Mouse (Mus musculus): ENCODE measurements around the gene Ppard. TPM values are rescaled to one million over a fixed set of nuclear protein-coding genes. Genes with fewer than 3 reads are reported as not detected.

The Ppard gene
- total RNA-seq, 4 experiments from 2014 or later, result 24.5 to 27.5 (median 26.7) TPM

GRCm38 (mm10) chr17:28223561-28224391, 8.7 kb upstream of the Ppard start:
- peak; percentile 78 to 82 for DNase-seq (ENCODE audit: low spot score in 2 of 2)

- DNase-seq (ENCODE audit: low spot score in 2 of 2), result no peak
These were observed 7.9 kb upstream of the Ppard start for GRCm38 (mm10) chr17:28224615-28225014.

GRCm38 (mm10) chr17:28226014-28226413, 6.5 kb upstream of the Ppard start:
- peak; percentile 87 to 92 for DNase-seq (ENCODE audit: low spot score in 2 of 2)

- no peak for DNase-seq (ENCODE audit: low spot score in 2 of 2)
These were observed 2.0 kb upstream of the Ppard start for GRCm38 (mm10) chr17:28230486-28230885.

- DNase-seq (ENCODE audit: low spot score in 2 of 2), result no peak
These were observed 1.3 kb upstream of the Ppard start for GRCm38 (mm10) chr17:28231026-28231736.

- DNase-seq (ENCODE audit: low spot score in 2 of 2), result no peak
These were observed 711 bp downstream of the Ppard start for GRCm38 (mm10) chr17:28233091-28233731.

- no peak for DNase-seq (ENCODE audit: low spot score in 2 of 2)
These were observed 2.1 kb downstream of the Ppard start for GRCm38 (mm10) chr17:28234641-28235040.

- DNase-seq (ENCODE audit: low spot score in 2 of 2), result no peak
These were observed 3.6 kb downstream of the Ppard start for GRCm38 (mm10) chr17:28235982-28236635.

GRCm38 (mm10) chr17:28236636-28237015, 4.1 kb downstream of the Ppard start:
- no peak for DNase-seq (ENCODE audit: low spot score in 2 of 2)

- no peak for DNase-seq (ENCODE audit: low spot score in 2 of 2)
These were observed 4.9 kb downstream of the Ppard start for GRCm38 (mm10) chr17:28237362-28237761.

GRCm38 (mm10) chr17:28237874-28238273, 5.4 kb downstream of the Ppard start:
- no peak for DNase-seq (ENCODE audit: low spot score in 2 of 2)

GRCm38 (mm10) chr17:28240846-28241245, 8.3 kb downstream of the Ppard start:
- DNase-seq (ENCODE audit: low spot score in 2 of 2), result no peak

GRCm38 (mm10) chr17:28242296-28242695, 9.8 kb downstream of the Ppard start:
- no peak for DNase-seq (ENCODE audit: low spot score in 2 of 2)

GRCm38 (mm10) chr17:28244214-28244613, 11.7 kb downstream of the Ppard start:
- no peak for DNase-seq (ENCODE audit: low spot score in 2 of 2)

GRCm38 (mm10) chr17:28244714-28245113, 12.2 kb downstream of the Ppard start:
- DNase-seq (ENCODE audit: low spot score in 2 of 2), result peak in 1 of 2 experiments; percentile 60

- no peak for DNase-seq (ENCODE audit: low spot score in 2 of 2)
These were observed 14.1 kb downstream of the Ppard start for GRCm38 (mm10) chr17:28246640-28247039.

- no peak for DNase-seq (ENCODE audit: low spot score in 2 of 2)
These were observed 15.1 kb downstream of the Ppard start for GRCm38 (mm10) chr17:28247613-28248012.

GRCm38 (mm10) chr17:28249062-28249461, 16.6 kb downstream of the Ppard start:
- DNase-seq (ENCODE audit: low spot score in 2 of 2), result no peak

- DNase-seq (ENCODE audit: low spot score in 2 of 2), result no peak
These were observed 19.2 kb downstream of the Ppard start for GRCm38 (mm10) chr17:28251579-28252280.

GRCm38 (mm10) chr17:28252281-28252648, 19.8 kb downstream of the Ppard start:
- DNase-seq (ENCODE audit: low spot score in 2 of 2), result no peak

- no peak for DNase-seq (ENCODE audit: low spot score in 2 of 2)
These were observed 20.7 kb downstream of the Ppard start for GRCm38 (mm10) chr17:28253216-28253615.
